Mouse (Mus musculus): ENCODE results near the gene Lsp1. TPM values are rescaled to one million over a fixed set of nuclear protein-coding genes. Genes with fewer than 3 reads are reported as not detected.
A peak's percentile ranks its signal among the peaks of the same experiment; 100 is the strongest.

The Lsp1 gene
- polyA plus RNA-seq, 2 experiments = 45.8 to 102 TPM

- peak; percentile 77 for DNase-seq (ENCODE audit: low spot score)
- Histone ChIP-seq H3K27ac (replicated peaks; ENCODE audit: low read depth, low read length) (peak overlapping the region; percentile 96), H3K9ac (ENCODE audit: low read depth, low read length, severe bottlenecking) (peak overlapping the region; percentile 32; the same call in 1 of the 2 replicates), H3K4me2 (replicated peaks; ENCODE audit: low read depth, low read length, severe bottlenecking) (no peak overlapping the region), H3K4me3 (replicated peaks; ENCODE audit: low read length) (no peak overlapping the region), H3K27me3 (ENCODE audit: control insufficient read depth, insufficient read depth, low read length) (no peaks in the 10 kb centered on the region), H3K4me1 (ENCODE audit: control insufficient read depth, insufficient read depth, low read length) (peaks cover 51% of the 10 kb centered on the region), H3K36me3 (ENCODE audit: control insufficient read depth, insufficient read depth, low read length) (no peaks in the 10 kb centered on the region), H3K9me3 (ENCODE audit: control insufficient read depth, low read length) (no peaks in the 10 kb centered on the region)
- ATAC-seq (ENCODE audit: low FRiP score, low read depth) = peak; percentile 70
- 12% methylated on average over 12 of the region's 12 CpGs for WGBS
- no peak for TF ChIP-seq POLR2A (IDR thresholded peaks at IDR 0.05; ENCODE audit: borderline replicate concordance, extremely low read depth, insufficient read depth, insufficient read length)
Observed at GRCm38 (mm10) chr7:142510021-142510777, 49.6 kb downstream of the Lsp1 start.

DNA sequence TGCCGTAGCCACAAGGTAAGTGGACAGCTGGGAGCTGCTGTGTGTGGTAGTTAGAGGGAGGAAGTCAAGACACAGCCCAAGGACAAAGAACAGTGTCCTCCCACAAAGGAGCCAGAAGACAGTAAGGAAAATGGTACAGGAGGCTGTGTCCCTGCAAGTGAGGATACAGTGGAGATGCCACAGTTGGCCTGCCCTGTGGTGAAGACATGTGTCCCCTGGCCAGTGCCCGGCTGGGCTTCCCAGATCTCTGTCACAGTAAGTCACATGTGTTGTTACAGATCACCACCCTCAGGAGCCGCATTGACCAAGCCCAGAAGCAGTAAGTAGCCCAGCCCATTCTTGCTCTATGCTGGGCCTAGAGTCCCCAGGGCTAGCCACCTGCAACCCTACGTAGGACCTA lies 53.4 kb downstream of the Lsp1 start:
- ATAC-seq (ENCODE audit: low FRiP score, low read depth) (no peak), DNase-seq (ENCODE audit: low spot score) (no peak)
- WGBS = 74% methylated on average over 4 of the region's 4 CpGs
- Histone ChIP-seq H3K9ac (ENCODE audit: low read depth, low read length, severe bottlenecking) (no peak overlapping the region), H3K4me2 (replicated peaks; ENCODE audit: low read depth, low read length, severe bottlenecking) (no peak overlapping the region), H3K4me3 (replicated peaks; ENCODE audit: low read length) (no peak overlapping the region), H3K27ac (replicated peaks; ENCODE audit: low read depth, low read length) (no peak overlapping the region), H3K4me1 (ENCODE audit: control insufficient read depth, insufficient read depth, low read length) (peaks cover 45% of the 10 kb centered on the region), H3K9me3 (ENCODE audit: control insufficient read depth, low read length) (no peaks in the 10 kb centered on the region), H3K27me3 (ENCODE audit: control insufficient read depth, insufficient read depth, low read length) (no peaks in the 10 kb centered on the region), H3K36me3 (ENCODE audit: control insufficient read depth, insufficient read depth, low read length) (no peaks in the 10 kb centered on the region)
- TF ChIP-seq POLR2A (IDR thresholded peaks at IDR 0.05; ENCODE audit: borderline replicate concordance, extremely low read depth, insufficient read depth, insufficient read length) = no peak

DNA sequence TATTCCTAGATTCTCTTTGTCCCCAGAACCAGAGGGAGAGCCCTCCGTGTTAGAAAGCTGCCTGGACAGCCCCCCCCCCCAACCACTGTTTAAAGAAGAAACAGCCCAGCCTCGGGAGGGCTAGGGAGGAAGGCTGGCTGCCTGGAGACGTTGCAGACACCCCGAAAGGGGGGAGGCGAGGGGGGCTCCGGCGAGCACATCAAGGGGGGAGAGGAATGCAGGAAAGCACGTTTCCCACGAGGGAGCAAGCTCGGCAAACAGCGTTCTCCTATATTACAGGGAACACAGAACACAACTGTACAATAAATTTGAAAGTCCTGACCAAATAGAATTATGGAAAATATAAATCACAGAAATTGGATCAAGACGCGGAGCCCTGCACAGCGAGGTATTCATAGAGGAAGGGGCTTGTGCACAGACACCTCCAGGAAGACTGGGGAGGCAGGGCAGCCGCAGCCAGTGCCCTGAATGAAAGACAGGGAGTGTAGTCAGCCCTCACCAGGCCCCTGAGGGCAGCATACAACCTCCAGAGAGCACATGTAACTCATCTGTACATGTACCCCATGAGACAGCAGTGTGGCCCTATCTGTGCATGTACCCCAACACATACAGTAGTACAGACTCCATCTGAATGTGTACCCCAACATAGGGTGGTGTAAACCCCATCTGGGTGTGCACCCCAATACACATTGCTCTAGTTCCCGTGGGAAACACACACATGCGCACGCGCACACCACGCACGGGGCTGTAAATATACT lies 55.8 kb downstream of the Lsp1 start:
- peak overlapping the region; percentile 36; the same call in 1 of the 2 replicates for H3K9ac ChIP-seq (ENCODE audit: low read depth, low read length, severe bottlenecking)
- H3K9me3 ChIP-seq (ENCODE audit: control insufficient read depth, low read length) = no peaks in the 10 kb centered on the region
- H3K4me1 ChIP-seq (ENCODE audit: control insufficient read depth, insufficient read depth, low read length) = peaks cover 29% of the 10 kb centered on the region
- 0 out of 2 replicates have a peak overlapping the region, but pooled peaks have one; percentile 9 for H3K4me2 ChIP-seq (replicated peaks; ENCODE audit: low read depth, low read length, severe bottlenecking)
- H3K27ac ChIP-seq (replicated peaks; ENCODE audit: low read depth, low read length) = peak overlapping the region; percentile 94
- 27% methylated on average over 21 of the region's 21 CpGs for WGBS
- DNase-seq (ENCODE audit: low spot score) (peak; percentile 82), ATAC-seq (ENCODE audit: low FRiP score, low read depth) (peak; percentile 87)
- H3K27me3 ChIP-seq (ENCODE audit: control insufficient read depth, insufficient read depth, low read length) = no peaks in the 10 kb centered on the region
- H3K36me3 ChIP-seq (ENCODE audit: control insufficient read depth, insufficient read depth, low read length) = no peaks in the 10 kb centered on the region
- H3K4me3 ChIP-seq (replicated peaks; ENCODE audit: low read length) = no peak overlapping the region
- TF ChIP-seq POLR2A (IDR thresholded peaks at IDR 0.05; ENCODE audit: borderline replicate concordance, extremely low read depth, insufficient read depth, insufficient read length) = no peak

DNA sequence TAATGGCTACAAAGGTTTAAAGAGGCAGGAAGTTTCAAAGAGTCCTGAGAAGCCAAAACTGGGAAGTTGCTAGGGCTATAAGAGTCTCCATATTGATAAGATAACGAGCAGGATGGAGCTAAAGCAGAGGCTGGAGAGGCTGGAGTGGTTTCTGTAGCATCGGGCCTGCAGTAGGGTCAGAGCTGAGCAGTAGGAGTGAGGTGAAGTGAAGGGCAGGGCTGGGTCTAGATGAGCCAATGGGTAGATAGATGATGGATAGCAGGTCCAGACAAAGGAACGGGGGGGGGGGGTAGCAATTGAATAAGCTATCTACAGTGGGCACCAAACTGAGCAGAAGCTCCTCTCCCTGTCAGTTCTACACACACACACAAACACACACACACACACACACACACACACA lies 56.9 kb downstream of the Lsp1 start:
- ATAC-seq (ENCODE audit: low FRiP score, low read depth) (no peak), DNase-seq (ENCODE audit: low spot score) (no peak)
- Histone ChIP-seq H3K4me1 (ENCODE audit: control insufficient read depth, insufficient read depth, low read length) (peaks cover 33% of the 10 kb centered on the region), H3K27me3 (ENCODE audit: control insufficient read depth, insufficient read depth, low read length) (no peaks in the 10 kb centered on the region), H3K9me3 (ENCODE audit: control insufficient read depth, low read length) (no peaks in the 10 kb centered on the region), H3K36me3 (ENCODE audit: control insufficient read depth, insufficient read depth, low read length) (no peaks in the 10 kb centered on the region), H3K27ac (replicated peaks; ENCODE audit: low read depth, low read length) (no peak overlapping the region), H3K9ac (ENCODE audit: low read depth, low read length, severe bottlenecking) (no peak overlapping the region), H3K4me2 (replicated peaks; ENCODE audit: low read depth, low read length, severe bottlenecking) (no peak overlapping the region), H3K4me3 (replicated peaks; ENCODE audit: low read length) (no peak overlapping the region)
- no peak for TF ChIP-seq POLR2A (IDR thresholded peaks at IDR 0.05; ENCODE audit: borderline replicate concordance, extremely low read depth, insufficient read depth, insufficient read length)
- WGBS = 83% methylated on average over 2 of the region's 3 CpGs

DNA sequence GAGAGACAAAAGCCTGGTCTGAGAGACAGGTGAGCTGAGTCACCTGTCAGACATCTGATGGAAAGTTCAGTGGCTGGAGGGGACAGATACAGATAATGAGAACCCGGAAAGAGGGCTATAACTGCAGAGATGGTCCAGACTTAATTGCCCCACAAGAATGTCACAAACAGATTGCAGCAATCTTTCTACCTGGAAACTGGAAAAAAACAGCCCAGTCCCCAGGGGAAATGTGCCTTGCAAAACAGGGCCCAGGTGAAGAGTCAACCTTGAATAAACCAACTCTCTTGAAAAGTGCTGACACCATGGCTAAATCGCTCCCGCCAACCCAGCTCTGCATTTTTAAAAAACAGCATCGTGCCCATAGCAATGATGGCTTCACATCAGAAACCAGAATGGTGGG lies 59.7 kb downstream of the Lsp1 start:
- Histone ChIP-seq H3K27me3 (ENCODE audit: control insufficient read depth, insufficient read depth, low read length) (no peaks in the 10 kb centered on the region), H3K27ac (replicated peaks; ENCODE audit: low read depth, low read length) (no peak overlapping the region), H3K4me1 (ENCODE audit: control insufficient read depth, insufficient read depth, low read length) (peaks cover 53% of the 10 kb centered on the region), H3K9ac (ENCODE audit: low read depth, low read length, severe bottlenecking) (no peak overlapping the region), H3K4me2 (replicated peaks; ENCODE audit: low read depth, low read length, severe bottlenecking) (no peak overlapping the region), H3K9me3 (ENCODE audit: control insufficient read depth, low read length) (no peaks in the 10 kb centered on the region), H3K36me3 (ENCODE audit: control insufficient read depth, insufficient read depth, low read length) (no peaks in the 10 kb centered on the region), H3K4me3 (replicated peaks; ENCODE audit: low read length) (no peak overlapping the region)
- DNase-seq (ENCODE audit: low spot score) = no peak
- TF ChIP-seq POLR2A (IDR thresholded peaks at IDR 0.05; ENCODE audit: borderline replicate concordance, extremely low read depth, insufficient read depth, insufficient read length) = no peak
- 67% methylated on average over 4 of the region's 4 CpGs for WGBS
- no peak for ATAC-seq (ENCODE audit: low FRiP score, low read depth)
